Mouse (Mus musculus) c-Kit-positive CD71-negative TER-119-negative erythroid progenitor cells, embryonic 14.5 days (primary cell): ENCODE results near the gene Ifit1bl2.
"Not testable (repeated sequence)": the region's sequence is repeated elsewhere in the genome, so short reads cannot be mapped to it uniquely, and the experiment has no call there.

Experiments used
- DNase-seq: peaks from one replicate; pipeline ENCODE4 v3.0.0-alpha.2; 2013; ENCODE audit warnings: low read depth

Gene Ifit1bl2

DNA sequence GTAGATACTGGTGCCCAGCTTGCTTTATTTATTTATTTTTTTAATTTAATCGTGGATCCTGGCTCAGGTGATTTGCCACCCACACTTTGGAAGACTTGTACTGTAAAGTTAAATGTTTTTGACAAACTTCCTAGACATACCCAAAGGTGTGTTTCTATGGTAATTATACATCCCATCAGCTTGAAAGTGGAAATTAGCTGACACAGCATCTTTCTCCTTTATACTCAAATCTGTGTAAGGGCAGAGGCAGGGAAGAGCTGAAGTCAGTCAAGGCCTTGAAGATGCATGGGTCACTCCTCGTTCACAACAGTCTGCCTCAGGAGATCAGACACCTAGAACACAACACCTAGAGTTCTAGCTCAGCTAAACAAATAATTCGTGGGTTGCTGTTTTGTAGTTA is 30.4 kb downstream of the Ifit1bl2 start:
- DNase-seq = not testable (repeated sequence)

- not testable (repeated sequence) for DNase-seq
These were observed 33.1 kb downstream of the Ifit1bl2 start, which contains the start of gene Ifit3b for GRCm38 (mm10) chr19:34607237-34608051. Gene Ifit3b (plus strand): TSS chr19:34607970.

GRCm38 (mm10) chr19:34605472-34605871 is 35.1 kb downstream of the Ifit1bl2 start:
- no peak for DNase-seq

- not testable (repeated sequence) for DNase-seq
These were observed 38.7 kb downstream of the Ifit1bl2 start, which contains the start of gene Ifit1bl1 for GRCm38 (mm10) chr19:34601888-34602287. Gene Ifit1bl1 (minus strand): TSS chr19:34601956.

- DNase-seq = not testable (repeated sequence)
These were observed 41.3 kb downstream of the Ifit1bl2 start for GRCm38 (mm10) chr19:34599250-34599649.

DNA sequence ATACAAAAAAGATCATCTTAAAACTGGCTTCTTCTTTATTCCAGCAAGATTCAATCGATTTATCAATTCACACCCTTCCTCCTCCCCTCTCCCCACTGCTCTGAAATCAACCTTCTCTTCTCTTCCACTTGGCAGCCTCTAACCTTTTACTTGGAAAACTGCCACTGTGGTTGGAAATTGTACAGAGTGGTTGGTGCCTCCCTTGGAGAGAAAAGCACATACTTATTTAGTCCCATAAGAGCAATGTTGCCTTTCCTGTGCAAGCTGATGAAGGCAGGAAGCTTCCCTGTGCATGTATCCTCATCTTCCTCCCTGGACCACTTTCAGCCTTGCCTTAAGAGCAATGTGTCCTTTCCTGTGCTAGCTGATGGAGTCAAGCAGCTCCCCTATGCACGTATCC is 42.2 kb downstream of the Ifit1bl2 start:
- DNase-seq = no peak

DNA sequence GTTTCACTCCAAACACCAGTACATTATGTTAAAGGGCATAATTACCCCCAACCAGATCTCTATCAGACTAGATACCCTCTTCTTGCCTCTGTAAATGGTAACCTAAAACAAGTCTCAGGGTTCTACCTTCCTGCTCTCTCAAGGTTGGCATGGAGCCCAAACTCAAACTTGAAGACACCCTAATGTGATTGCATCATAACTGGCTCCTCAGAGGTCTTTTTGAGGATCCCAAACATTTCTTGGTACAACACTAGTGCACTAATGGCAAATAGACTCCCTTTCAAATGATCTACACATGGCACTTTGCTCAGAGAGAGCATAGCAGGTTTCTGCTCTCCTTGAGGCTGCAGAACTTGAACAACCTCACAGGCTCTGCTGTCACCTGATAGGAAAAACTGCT is 43.7 kb downstream of the Ifit1bl2 start:
- DNase-seq = no peak

GRCm38 (mm10) chr19:34594523-34594922 is 46.0 kb downstream of the Ifit1bl2 start:
- DNase-seq = not testable (repeated sequence)

DNA sequence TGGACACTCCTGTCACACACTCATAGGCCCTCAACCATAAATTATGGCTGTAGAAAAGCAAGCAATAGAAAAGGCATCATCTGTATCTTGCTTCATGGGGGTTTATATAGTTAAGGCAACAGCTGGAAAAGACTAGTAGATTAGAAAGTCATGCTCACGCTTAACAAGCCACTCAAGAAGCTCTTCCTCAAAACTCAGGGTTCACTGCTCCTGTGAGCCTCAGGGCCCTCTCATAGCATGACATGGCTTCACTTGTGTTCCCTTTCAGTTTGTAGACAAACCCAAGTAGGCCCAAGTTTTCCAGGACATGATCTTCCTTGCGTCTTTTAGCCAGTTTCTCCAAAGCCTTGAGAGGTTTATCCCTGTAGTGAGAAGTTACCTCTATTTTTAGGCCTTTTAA is 47.1 kb downstream of the Ifit1bl2 start:
- no peak for DNase-seq

- no peak for DNase-seq
These were observed 51.6 kb downstream of the Ifit1bl2 start for GRCm38 (mm10) chr19:34588959-34589358.

DNA sequence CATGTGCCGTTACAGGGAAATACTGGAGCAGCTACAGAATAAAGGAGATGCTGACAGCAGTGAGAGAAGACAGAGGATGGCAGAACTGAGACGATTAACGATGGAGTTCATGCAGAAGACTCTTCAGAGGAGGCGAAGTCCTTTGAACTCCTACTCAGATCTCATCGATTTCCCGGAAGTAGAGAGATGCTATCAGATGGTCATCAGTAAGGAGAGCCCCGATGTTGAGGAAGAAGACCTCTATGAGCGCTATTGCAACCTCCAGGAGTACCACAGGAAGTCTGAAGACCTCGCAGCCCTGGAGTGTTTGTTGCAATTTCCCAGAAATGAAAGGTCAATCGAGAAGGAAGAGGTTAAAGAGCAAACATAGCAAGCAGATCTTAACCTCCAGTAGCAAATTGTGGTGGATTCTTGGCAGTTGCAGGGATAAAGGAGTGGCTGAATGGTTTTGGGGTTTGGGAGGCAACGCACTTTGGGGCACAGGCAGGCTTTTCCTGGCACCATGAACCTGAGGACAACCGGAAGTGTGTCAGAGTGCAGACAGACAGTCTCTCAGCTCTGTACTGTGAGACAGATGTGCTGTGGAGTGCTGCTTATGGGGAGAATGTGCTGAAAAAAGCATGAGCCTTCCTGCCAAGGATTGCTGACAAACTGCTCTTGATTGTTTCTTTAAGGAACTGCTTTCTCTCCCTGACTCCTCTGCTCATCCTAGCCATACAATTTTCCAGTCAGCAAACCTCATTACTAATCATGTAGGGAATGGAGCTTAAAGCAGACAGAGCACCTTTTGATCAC is 52.4 kb downstream of the Ifit1bl2 start:
- not testable (repeated sequence) for DNase-seq

DNA sequence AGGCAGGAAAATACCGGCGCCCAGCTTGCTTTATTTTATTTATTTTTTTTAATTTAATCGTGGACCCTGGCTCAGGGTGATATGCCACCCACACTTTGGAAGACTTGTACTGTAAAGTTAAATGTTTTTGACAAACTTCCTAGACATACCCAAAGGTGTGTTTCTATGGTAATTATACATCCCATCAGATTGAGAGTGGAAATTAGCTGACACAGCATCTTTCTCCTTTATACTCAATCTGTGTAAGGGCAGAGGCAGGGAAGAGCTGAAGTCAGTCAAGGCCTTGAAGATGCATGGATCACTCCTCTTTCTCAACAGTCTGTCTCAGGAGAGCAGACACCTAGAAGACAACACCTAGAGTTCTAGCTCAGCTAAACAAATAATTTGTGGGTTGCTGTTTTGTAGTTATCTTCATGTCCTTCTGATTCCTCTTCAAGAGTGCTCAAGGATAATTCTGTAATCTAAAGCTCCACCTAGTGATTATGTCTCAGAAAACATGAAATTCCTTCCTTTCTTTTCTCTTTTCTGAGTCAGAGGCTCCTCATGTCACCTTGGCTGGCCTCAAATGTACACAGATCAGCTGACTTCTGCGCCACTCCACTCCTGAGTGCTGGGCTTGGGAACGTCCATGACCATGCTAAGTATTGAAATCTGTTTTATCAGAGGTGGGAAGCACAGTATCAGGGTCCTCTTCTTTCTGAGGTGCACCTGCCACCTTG is 54.6 kb downstream of the Ifit1bl2 start:
- DNase-seq = not testable (repeated sequence)

DNA sequence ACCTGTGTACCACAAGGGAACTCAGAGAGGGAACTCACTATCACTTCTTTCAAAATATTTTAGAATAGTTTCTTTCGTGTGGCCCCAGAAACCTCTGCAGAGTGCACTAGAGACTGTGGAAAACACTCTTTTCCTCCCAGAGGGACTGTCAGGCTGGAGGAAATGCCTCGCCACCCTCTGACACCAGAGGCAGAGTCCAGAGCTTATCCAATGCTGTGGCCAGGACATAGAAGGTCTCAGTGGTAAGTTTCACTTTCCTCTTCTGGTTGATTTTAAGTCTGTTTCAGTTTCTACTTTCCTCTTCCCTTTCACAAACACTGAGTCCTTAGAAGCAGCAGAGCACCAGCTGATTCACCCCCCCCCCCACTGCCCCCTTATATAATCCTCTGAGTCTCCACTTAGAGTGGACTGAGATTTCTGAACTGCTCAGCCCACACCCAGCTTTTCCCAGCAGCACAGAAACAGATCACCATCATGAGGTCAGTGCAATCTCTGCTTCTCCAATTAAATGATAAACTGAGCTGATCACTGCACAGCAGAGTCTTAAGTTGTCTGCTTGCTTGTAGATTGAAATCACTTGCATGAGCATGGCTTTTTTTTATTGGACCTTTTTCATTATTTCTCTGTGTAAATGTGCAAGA is 57.3 kb downstream of the Ifit1bl2 start, which contains the start of gene Ifit3:
Gene Ifit3 (plus strand): TSS at position 406 of the 641 bp plus-strand sequence.
- DNase-seq = not testable (repeated sequence)

GRCm38 (mm10) chr19:34582696-34583095 is 57.8 kb downstream of the Ifit1bl2 start:
- not testable (repeated sequence) for DNase-seq

DNA sequence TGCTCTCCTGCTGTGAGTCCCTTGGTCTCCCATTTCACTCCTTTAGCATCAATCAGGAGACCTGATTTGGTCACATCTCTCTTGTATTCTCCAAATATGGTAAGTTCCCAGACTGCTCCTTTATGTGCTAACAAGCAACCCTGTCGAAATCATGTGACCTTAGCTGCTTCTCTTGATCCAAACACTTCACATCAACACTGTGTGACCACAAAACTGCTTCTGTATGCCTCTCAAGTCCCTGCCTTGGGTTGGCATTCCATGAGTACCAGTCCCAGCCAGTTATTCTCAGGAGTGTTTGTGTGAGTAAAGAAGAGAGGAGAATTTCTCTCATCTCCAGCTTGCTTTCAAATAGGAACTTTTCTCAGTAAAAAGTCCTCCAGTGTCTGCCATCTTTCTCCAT is 63.4 kb downstream of the Ifit1bl2 start:
- DNase-seq = no peak

DNA sequence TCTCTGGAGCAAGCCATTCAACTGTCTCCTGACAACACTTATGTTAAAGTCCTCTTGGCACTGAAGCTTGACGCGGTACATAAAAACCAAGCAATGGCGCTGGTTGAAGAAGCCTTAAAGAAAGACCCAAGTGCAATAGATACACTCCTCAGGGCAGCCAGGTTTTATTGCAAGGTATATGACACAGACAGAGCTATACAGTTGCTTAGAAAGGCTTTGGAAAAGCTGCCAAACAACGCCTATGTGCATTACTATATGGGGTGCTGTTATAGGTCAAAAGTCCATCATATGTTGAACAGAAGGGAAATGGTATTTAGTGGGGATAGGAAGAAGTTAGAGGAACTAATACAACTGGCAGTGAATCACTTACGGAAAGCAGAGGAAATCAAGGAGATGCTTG is 66.9 kb downstream of the Ifit1bl2 start:
- DNase-seq = no peak

- DNase-seq = no peak
These were observed 69.5 kb downstream of the Ifit1bl2 start for GRCm38 (mm10) chr19:34571080-34571479.

- no peak for DNase-seq
These were observed 70.6 kb downstream of the Ifit1bl2 start for GRCm38 (mm10) chr19:34569896-34570476.

- DNase-seq = no peak
These were observed 71.3 kb downstream of the Ifit1bl2 start for GRCm38 (mm10) chr19:34568988-34569895.
